Mouse (Mus musculus): Measurements from ENCODE around the gene Olfr584.

Olfr584 gene

GRCm38 (mm10) chr7:103081585-103081984 is at the start of gene Olfr584:
TSS of gene Olfr584 (plus strand) at chr7:103081885.
- no peak for DNase-seq

- DNase-seq = no peak
Observed at GRCm38 (mm10) chr7:103037724-103038123, 44.0 kb upstream of the Olfr584 start, which contains the start of gene Olfr582. TSS of gene Olfr582 (plus strand) at chr7:103038024.

DNA sequence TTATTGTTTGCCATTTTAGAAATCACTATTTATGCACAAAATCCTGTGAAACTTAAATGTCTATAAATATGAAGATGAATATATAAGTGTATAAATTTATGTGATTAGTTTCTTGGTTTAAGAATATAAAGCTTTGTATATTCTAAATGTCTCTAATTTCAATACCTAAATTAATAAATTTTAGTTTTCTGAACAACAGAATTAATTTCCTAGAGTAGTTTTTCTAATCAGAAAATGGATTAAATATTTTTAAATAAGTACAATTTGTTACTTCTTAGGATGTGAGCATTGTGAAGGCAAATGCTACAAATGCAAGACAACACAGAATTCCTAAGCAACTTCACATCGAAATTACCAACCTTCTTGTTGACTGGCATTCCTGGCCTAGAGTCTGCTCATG is 30.7 kb upstream of the Olfr584 start, which contains the start of gene Olfr583:
Gene Olfr583, plus strand, starts transcription at position 301 of the 400 bp plus-strand sequence.
- DNase-seq = no peak

- DNase-seq = no peak
Observed at GRCm38 (mm10) chr7:103097420-103097819, 15.7 kb downstream of the Olfr584 start, which contains the start of gene Olfr585. TSS of gene Olfr585 (plus strand) at chr7:103097720.

GRCm38 (mm10) chr7:103119406-103119805 is 37.7 kb downstream of the Olfr584 start:
- no peak for DNase-seq

DNA sequence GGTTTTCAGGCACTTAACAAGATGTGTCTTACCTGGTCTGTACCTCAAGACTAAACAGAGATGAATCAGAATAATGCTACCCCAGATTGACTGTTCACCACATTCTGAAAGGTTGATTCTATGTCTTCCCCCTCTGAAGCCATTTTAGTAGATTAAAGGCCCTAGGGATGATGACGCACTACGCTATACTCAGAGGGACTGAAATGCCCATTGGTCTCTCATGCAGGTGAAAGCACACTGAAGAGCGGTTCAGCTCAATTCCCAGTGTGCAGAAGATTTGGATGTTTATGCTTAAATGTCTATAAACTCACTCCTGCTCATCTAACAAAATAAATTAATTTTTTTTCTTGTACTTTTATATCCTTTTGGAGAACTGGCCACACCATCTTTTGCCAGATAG is 43.9 kb downstream of the Olfr584 start, which contains the start of gene Olfr586:
Gene Olfr586, minus strand, starts transcription at position 101 of the 400 bp plus-strand sequence.
- no peak for DNase-seq
